Mouse (Mus musculus) heart, adult 11 months (tissue): Measurements from ENCODE around the gene Ndufs2.

Experiments
- DNase-seq: peaks from one replicate; pipeline ENCODE4 v3.0.0; 2022

Gene Ndufs2

GRCm38 (mm10) chr1:171193911-171194830 lies 57.0 kb downstream of the Ndufs2 start:
- peak; percentile 90 for DNase-seq

- peak; percentile 94 for DNase-seq
Observed at GRCm38 (mm10) chr1:171193093-171193840, 57.9 kb downstream of the Ndufs2 start.

- peak; percentile 75 for DNase-seq
Observed at GRCm38 (mm10) chr1:171192283-171192682, 58.9 kb downstream of the Ndufs2 start.

GRCm38 (mm10) chr1:171190832-171191231 lies 60.4 kb downstream of the Ndufs2 start:
- peak; percentile 70 for DNase-seq

GRCm38 (mm10) chr1:171189476-171190114 lies 61.6 kb downstream of the Ndufs2 start:
- no peak for DNase-seq

GRCm38 (mm10) chr1:171189046-171189445 lies 62.1 kb downstream of the Ndufs2 start:
- DNase-seq = peak; percentile 95

GRCm38 (mm10) chr1:171187851-171188700 lies 63.1 kb downstream of the Ndufs2 start:
- DNase-seq = no peak

- DNase-seq = peak; percentile 84
Observed at GRCm38 (mm10) chr1:171185655-171186054, 65.5 kb downstream of the Ndufs2 start.
